Mouse (Mus musculus): ENCODE results near the gene Rcor3.

DNA sequence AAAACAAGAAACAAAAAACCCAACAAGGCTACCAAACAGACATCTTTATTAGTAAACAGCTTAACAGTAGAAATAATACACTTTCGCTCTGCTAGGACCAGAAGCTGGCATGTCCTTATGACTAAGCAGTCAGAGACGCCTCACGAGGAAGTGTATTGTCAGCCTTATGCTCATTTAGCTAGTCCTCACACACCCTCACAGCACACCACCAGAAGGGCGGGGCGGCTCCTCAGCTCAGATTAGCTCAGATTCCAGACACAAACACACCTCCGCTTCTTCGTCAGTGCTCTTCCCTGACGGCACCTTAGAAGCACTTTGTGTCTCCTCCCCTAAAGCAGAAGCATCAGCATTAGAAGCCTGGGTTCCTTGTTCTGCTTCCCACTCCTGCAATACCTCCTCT lies 36.5 kb downstream of the Rcor3 start:
- TF ChIP-seq CTCF (IDR thresholded peaks at IDR 0.05; ENCODE audit: insufficient read depth, low read depth, low read length) (no peak), POLR2A (IDR thresholded peaks at IDR 0.05; ENCODE audit: insufficient read depth, low read depth, low read length) (no peak)

All from olfactory bulb, adult 2 months (tissue).